Mouse (Mus musculus): Measurements from ENCODE around the gene Dscaml1. TPM values are rescaled to one million over a fixed set of nuclear protein-coding genes. Genes with fewer than 3 reads are reported as not detected.

Gene Dscaml1
- polyA plus RNA-seq, 1 experiment from 2014 or later, result 27.9 TPM

DNA sequence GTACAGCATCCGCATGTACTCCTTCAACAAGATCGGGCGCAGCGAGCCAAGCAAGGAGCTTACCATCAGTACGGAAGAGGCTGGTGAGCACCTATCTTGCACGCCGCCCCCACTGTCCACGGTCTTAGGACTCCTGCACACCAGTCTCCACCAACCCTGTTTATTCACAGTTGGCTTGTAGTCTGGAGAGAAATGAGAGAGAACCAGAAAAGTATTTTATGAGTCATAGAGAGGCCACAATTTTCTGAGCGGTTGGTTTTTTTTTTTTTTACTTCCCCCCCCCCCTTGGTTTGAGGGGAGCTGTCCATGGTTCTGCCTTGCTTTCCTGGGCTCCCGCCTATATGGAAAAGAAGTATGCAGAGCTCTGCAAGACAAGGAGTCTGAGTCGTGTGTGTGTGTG is 283.9 kb downstream of the Dscaml1 start:
- Histone ChIP-seq H3K4me2 (ENCODE audit: low read length) (no peak overlapping the region), H3K27ac (ENCODE audit: low read length) (no peak overlapping the region), H3K36me3 (ENCODE audit: control insufficient read depth, insufficient read depth) (0 out of 2 replicates have a peak, but pooled peaks cover 8% of the 10 kb centered on the region), H3K27me3 (replicated peaks; ENCODE audit: control insufficient read depth, insufficient read depth, low read length) (no peaks in the 10 kb centered on the region), H3K9me3 (ENCODE audit: control insufficient read depth, low read length) (no peaks in the 10 kb centered on the region), H3K4me3 (replicated peaks; ENCODE audit: low read length) (no peak overlapping the region), H3K9ac (replicated peaks; ENCODE audit: low read depth, low read length) (no peak overlapping the region), H3K4me1 (replicated peaks; ENCODE audit: control insufficient read depth, insufficient read depth, low read length) (peaks cover 3% of the 10 kb centered on the region)
- WGBS, result 75% methylated on average over 11 of the region's 11 CpGs
- no peak for ATAC-seq

DNA sequence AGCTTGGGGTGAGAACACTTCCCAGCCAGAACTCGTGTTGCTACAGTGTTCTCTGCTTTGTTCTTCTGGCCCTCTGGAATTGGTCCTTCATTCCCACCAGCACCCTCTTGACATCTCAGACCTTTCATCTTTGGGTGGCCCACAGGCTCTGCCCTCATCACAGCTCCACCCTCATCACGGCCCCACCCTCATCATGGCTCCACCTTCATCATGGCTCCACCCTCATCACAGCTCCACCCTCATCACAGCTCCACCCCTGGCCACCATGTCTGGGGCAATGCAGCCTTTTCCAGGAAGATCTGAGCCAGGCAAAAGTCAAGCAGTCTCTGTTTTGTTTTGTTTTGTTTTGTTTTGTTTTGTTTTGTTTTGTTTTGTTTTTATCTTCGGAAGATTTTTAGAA is 289.0 kb downstream of the Dscaml1 start:
- no peaks in the 10 kb centered on the region for H3K27me3 ChIP-seq (replicated peaks; ENCODE audit: control insufficient read depth, insufficient read depth, low read length)
- H3K4me1 ChIP-seq (replicated peaks; ENCODE audit: control insufficient read depth, insufficient read depth, low read length), result peaks cover 5% of the 10 kb centered on the region; the same call in 1 of the 2 replicates
- no peak for ATAC-seq
- H3K9me3 ChIP-seq (ENCODE audit: control insufficient read depth, low read length), result no peaks in the 10 kb centered on the region
- WGBS, result 71% methylated on average over 3 of the region's 3 CpGs
- no peak overlapping the region for H3K27ac ChIP-seq (ENCODE audit: low read length)
- no peak overlapping the region for H3K9ac ChIP-seq (replicated peaks; ENCODE audit: low read depth, low read length)
- no peak overlapping the region for H3K4me3 ChIP-seq (replicated peaks; ENCODE audit: low read length)
- H3K4me2 ChIP-seq (ENCODE audit: low read length), result no peak overlapping the region
- peaks cover 13% of the 10 kb centered on the region; the same call in 1 of the 2 replicates for H3K36me3 ChIP-seq (ENCODE audit: control insufficient read depth, insufficient read depth)

DNA sequence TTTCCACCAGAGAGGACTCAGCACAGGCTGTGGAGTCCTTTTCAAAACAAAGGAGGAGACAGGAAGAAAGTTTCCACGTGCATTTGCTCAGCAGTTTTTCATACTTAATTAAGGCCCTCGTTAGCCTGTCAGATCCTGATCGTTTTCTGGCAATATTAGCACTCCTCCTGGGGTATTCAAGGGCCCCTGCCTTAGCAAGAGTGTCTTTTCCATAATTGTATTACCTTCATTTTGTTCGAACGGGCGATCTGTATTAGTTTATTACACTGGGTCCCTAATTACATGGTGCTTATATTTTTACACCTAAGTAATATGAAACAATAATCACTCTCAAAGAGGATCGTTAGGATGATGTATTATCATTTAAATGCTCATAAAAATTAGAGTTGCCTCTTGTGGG is 293.6 kb downstream of the Dscaml1 start:
- Histone ChIP-seq H3K4me2 (ENCODE audit: low read length) (no peak overlapping the region), H3K4me3 (replicated peaks; ENCODE audit: low read length) (no peak overlapping the region), H3K4me1 (replicated peaks; ENCODE audit: control insufficient read depth, insufficient read depth, low read length) (peaks cover 5% of the 10 kb centered on the region; the same call in 1 of the 2 replicates), H3K27me3 (replicated peaks; ENCODE audit: control insufficient read depth, insufficient read depth, low read length) (no peaks in the 10 kb centered on the region), H3K9me3 (ENCODE audit: control insufficient read depth, low read length) (no peaks in the 10 kb centered on the region), H3K27ac (ENCODE audit: low read length) (no peak overlapping the region), H3K9ac (replicated peaks; ENCODE audit: low read depth, low read length) (no peak overlapping the region), H3K36me3 (ENCODE audit: control insufficient read depth, insufficient read depth) (peaks cover 28% of the 10 kb centered on the region)
- 9% methylated on average over 7 of the region's 7 CpGs for WGBS
- no peak for ATAC-seq

DNA sequence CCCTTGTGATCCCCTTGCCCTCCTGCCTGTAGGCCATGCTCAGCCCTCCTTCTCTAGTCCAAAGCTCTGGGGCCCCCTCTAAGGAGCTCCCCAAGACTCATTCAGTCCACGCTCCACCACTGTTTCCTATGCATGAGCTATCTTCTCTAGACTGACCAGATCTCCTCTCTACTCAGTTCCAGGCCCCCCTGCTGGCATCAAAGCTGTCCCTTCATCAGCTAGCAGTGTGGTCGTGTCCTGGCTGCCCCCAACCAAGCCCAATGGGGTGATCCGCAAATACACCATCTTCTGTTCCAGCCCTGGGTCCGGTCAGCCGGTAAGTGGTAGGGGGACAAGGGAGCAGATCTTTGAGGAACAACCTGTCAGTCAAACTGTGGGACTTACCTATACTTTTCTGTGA is 305.4 kb downstream of the Dscaml1 start:
- Histone ChIP-seq H3K36me3 (ENCODE audit: control insufficient read depth, insufficient read depth) (peaks cover 10% of the 10 kb centered on the region; the same call in 1 of the 2 replicates), H3K4me1 (replicated peaks; ENCODE audit: control insufficient read depth, insufficient read depth, low read length) (no peaks in the 10 kb centered on the region; the same call in 1 of the 2 replicates), H3K9ac (replicated peaks; ENCODE audit: low read depth, low read length) (no peak overlapping the region), H3K9me3 (ENCODE audit: control insufficient read depth, low read length) (no peaks in the 10 kb centered on the region), H3K27ac (ENCODE audit: low read length) (no peak overlapping the region), H3K4me3 (replicated peaks; ENCODE audit: low read length) (no peak overlapping the region), H3K4me2 (ENCODE audit: low read length) (no peak overlapping the region), H3K27me3 (replicated peaks; ENCODE audit: control insufficient read depth, insufficient read depth, low read length) (no peaks in the 10 kb centered on the region)
- 91% methylated on average over 5 of the region's 5 CpGs for WGBS
- ATAC-seq, result no peak

DNA sequence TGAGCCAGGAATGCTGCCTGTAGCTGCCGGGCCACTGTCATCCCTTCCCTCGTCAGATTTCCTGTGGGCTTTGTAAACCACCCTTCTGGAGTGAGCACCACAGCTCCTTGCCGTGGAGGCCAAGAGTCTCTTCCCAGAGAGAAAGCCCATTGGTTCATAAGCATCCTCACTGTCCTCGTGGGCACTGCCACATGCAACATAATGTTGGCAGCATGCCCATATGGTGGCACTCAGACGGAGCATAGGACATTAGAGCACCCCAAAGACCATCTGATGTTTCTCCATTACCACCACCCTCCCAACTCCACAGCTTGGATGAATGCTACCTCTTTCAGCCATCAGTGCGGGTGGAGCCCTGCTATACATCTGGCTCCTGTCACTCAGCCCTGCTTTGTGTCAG is 306.8 kb downstream of the Dscaml1 start:
- Histone ChIP-seq H3K27me3 (replicated peaks; ENCODE audit: control insufficient read depth, insufficient read depth, low read length) (no peaks in the 10 kb centered on the region), H3K4me3 (replicated peaks; ENCODE audit: low read length) (no peak overlapping the region), H3K27ac (ENCODE audit: low read length) (no peak overlapping the region), H3K4me2 (ENCODE audit: low read length) (no peak overlapping the region), H3K9me3 (ENCODE audit: control insufficient read depth, low read length) (no peaks in the 10 kb centered on the region), H3K9ac (replicated peaks; ENCODE audit: low read depth, low read length) (no peak overlapping the region), H3K4me1 (replicated peaks; ENCODE audit: control insufficient read depth, insufficient read depth, low read length) (no peaks in the 10 kb centered on the region; the same call in 1 of the 2 replicates), H3K36me3 (ENCODE audit: control insufficient read depth, insufficient read depth) (peaks cover 10% of the 10 kb centered on the region; the same call in 1 of the 2 replicates)
- no peak for ATAC-seq
- 63% methylated on average over 6 of the region's 6 CpGs for WGBS

DNA sequence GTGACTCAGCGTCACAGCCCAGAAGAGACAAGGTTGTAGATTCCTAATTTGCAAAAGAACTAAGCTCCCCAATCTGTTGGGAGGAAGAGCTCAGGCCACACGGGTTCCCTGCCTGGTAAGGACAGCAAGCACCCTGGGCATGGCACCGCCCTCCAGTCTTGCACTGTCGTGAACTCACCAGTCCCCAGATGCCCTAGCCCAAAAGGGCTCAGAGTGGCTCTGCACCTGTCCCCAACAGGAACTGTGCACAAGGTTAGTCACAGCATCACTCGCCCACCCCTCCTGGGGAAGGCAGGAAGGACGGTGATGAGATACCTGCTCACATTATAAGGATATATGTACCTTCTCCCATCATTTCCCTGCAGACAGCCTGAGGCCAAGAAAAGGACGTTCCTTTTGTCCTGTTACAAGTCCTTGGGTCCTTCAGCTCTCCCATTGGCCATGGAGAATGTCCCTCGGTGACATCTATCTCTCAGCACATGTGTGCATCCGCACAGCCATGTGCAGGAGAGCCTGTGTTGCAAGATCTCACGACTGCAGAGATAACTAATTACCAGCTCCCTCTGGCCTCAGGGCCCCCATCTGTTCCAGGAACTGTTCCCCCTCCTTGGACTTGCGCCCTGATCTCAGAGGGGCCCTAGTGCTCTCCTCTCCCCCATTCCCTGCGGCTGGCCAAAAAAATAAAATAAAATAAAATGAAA is 312.7 kb downstream of the Dscaml1 start:
- no peak overlapping the region for H3K4me3 ChIP-seq (replicated peaks; ENCODE audit: low read length)
- H3K36me3 ChIP-seq (ENCODE audit: control insufficient read depth, insufficient read depth), result peaks cover 16% of the 10 kb centered on the region
- H3K27me3 ChIP-seq (replicated peaks; ENCODE audit: control insufficient read depth, insufficient read depth, low read length), result no peaks in the 10 kb centered on the region
- 51% methylated on average over 12 of the region's 12 CpGs for WGBS
- peak; percentile 63 for ATAC-seq
- peak overlapping the region; percentile 10 for H3K27ac ChIP-seq (ENCODE audit: low read length)
- 0 out of 2 replicates have a peak overlapping the region, but pooled peaks have one; percentile 3 for H3K9ac ChIP-seq (replicated peaks; ENCODE audit: low read depth, low read length)
- H3K4me1 ChIP-seq (replicated peaks; ENCODE audit: control insufficient read depth, insufficient read depth, low read length), result peaks cover 22% of the 10 kb centered on the region
- no peaks in the 10 kb centered on the region for H3K9me3 ChIP-seq (ENCODE audit: control insufficient read depth, low read length)
- H3K4me2 ChIP-seq (ENCODE audit: low read length), result no peak overlapping the region

DNA sequence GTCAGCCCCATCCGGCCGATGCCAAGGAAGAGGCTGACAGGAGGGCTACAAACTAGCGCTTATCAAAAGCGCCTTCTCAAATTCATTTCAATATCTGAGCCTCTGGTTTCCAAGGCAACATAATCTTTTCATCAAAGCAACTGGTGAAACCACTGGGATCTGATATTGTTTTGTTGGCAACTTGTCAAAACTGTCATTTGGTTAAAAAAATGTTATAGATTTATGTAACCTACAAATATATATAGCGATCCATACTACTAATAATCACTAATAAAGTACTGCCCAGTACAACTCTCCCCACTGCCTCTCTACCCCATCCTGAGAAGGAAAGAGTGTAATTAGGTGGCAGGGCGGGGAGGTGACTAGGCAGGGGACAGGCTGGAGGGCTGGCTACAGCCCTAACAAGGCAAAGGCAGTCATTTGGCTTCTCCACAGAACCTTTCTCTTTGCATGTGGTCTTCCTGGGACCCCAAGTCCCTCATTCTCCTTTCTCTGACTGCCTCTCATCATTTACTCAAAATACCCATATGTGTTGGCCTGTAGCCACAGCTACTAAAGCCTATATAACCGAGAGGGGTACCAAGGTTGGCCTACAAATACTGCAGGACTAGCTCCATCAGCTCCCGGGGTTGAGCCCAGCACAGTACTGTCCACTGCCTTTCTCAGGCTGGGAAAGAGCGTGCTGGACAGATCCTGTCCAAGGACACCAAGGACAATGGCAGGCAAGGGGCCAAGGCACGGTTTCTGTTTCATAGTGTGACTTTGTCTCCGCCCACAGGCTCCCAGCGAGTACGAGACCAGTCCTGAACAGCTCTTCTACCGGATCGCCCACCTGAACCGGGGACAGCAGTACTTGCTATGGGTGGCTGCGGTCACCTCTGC is 313.5 kb downstream of the Dscaml1 start:
- Histone ChIP-seq H3K4me3 (replicated peaks; ENCODE audit: low read length) (no peak overlapping the region), H3K27me3 (replicated peaks; ENCODE audit: control insufficient read depth, insufficient read depth, low read length) (no peaks in the 10 kb centered on the region), H3K9ac (replicated peaks; ENCODE audit: low read depth, low read length) (peak overlapping the region; percentile 3; the same call in 1 of the 2 replicates), H3K4me2 (ENCODE audit: low read length) (no peak overlapping the region), H3K36me3 (ENCODE audit: control insufficient read depth, insufficient read depth) (peaks cover 14% of the 10 kb centered on the region), H3K27ac (ENCODE audit: low read length) (peak overlapping the region; percentile 71), H3K4me1 (replicated peaks; ENCODE audit: control insufficient read depth, insufficient read depth, low read length) (peaks cover 22% of the 10 kb centered on the region), H3K9me3 (ENCODE audit: control insufficient read depth, low read length) (no peaks in the 10 kb centered on the region)
- WGBS, result 46% methylated on average over 17 of the region's 17 CpGs
- ATAC-seq, result peak; percentile 57

DNA sequence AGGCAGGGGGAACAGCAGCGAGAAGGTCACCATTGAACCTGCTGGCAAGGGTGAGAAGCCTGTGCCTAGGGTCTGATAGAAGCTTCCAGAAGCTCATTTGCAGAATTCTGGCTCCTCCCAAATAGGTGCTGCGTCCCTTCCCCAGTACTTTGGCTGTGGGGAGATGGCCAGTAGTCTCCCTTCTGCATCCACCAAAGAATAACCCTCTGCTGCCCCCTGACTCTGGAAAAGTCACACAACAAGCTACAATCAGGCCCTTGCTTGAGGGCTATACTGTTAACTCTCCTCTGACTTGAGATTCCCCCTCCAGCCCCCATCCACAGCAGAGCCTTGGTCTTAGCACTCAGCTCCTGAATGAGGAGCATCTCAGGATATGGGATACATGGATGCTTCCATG is 314.2 kb downstream of the Dscaml1 start:
- ATAC-seq, result peak; percentile 32
- peaks cover 22% of the 10 kb centered on the region for H3K4me1 ChIP-seq (replicated peaks; ENCODE audit: control insufficient read depth, insufficient read depth, low read length)
- no peak overlapping the region for H3K4me2 ChIP-seq (ENCODE audit: low read length)
- no peak overlapping the region for H3K9ac ChIP-seq (replicated peaks; ENCODE audit: low read depth, low read length)
- H3K4me3 ChIP-seq (replicated peaks; ENCODE audit: low read length), result no peak overlapping the region
- 57% methylated on average over 2 of the region's 2 CpGs for WGBS
- H3K27me3 ChIP-seq (replicated peaks; ENCODE audit: control insufficient read depth, insufficient read depth, low read length), result no peaks in the 10 kb centered on the region
- H3K27ac ChIP-seq (ENCODE audit: low read length), result peak overlapping the region; percentile 71
- H3K9me3 ChIP-seq (ENCODE audit: control insufficient read depth, low read length), result no peaks in the 10 kb centered on the region
- H3K36me3 ChIP-seq (ENCODE audit: control insufficient read depth, insufficient read depth), result peaks cover 10% of the 10 kb centered on the region

DNA sequence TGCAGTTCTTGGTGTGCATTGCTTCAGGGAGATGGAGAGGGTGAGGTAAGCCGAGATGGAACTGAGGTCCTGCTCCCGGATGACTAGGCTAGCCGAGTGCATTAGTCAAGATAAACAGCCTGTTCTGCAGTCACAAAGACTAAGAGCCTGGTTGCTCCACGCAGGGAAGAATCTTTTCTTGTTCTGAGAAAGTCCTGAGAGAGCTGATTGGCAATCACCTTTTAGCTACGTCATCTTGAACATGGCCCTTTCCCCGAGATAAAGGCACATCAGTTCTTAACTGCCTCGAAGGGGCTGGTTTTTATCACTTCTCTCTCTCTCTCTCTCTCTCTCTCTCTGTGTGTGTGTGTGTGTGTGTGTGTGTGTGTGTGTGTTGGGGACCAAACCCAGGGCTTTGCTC is 319.0 kb downstream of the Dscaml1 start:
- H3K27ac ChIP-seq (ENCODE audit: low read length), result no peak overlapping the region
- no peaks in the 10 kb centered on the region for H3K27me3 ChIP-seq (replicated peaks; ENCODE audit: control insufficient read depth, insufficient read depth, low read length)
- no peak overlapping the region for H3K4me3 ChIP-seq (replicated peaks; ENCODE audit: low read length)
- peaks cover 1% of the 10 kb centered on the region; the same call in 1 of the 2 replicates for H3K4me1 ChIP-seq (replicated peaks; ENCODE audit: control insufficient read depth, insufficient read depth, low read length)
- no peak overlapping the region for H3K9ac ChIP-seq (replicated peaks; ENCODE audit: low read depth, low read length)
- ATAC-seq, result no peak
- H3K9me3 ChIP-seq (ENCODE audit: control insufficient read depth, low read length), result no peaks in the 10 kb centered on the region
- peaks cover 27% of the 10 kb centered on the region for H3K36me3 ChIP-seq (ENCODE audit: control insufficient read depth, insufficient read depth)
- no peak overlapping the region for H3K4me2 ChIP-seq (ENCODE audit: low read length)
- WGBS, result 58% methylated on average over 7 of the region's 7 CpGs
